Comparison of ENCODE assay signal across 8 mouse cellular contexts in the genomic region with DNA sequence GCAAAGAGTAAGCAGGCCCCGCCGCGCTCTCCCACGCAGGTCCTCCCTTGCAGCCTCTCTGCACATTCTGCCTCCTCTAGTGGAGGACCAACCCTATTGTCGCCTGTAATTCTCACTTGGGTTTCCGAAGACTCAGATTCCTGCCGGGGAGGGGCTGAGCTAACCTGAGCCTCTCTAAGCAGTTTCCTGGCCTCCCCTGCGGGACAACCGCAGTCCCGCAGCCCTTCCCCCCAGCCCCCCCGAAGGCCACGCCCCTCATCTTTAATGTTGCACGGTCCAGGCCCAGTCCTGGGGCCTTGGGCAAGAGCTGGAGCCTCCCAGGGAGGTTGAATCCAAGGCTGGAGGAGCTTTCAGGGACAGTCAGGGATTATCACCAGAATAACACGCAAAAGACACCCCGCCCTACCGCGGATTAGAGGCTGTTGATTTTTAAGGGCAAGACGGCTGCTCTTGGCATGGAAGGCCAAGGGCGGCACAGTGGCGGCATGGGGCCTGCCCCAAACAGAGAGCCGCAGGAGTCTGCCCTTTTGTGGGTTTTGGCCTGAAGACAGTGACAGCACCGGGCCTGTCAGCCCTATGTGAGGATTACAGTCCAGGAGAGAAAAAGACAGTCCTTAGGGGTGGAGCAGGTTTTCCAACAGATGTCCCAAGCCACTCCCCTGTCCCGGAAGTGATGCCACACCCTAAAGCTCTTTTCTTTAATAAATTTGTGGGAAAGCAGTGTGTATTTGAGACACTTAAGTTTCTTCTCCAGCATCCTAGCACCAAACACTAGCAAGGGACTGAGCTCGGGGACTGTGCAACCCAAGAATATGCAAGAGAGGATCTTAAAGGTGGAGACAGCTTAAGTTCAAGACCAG.
DNase-seq lines count a peak whose midpoint lies in the region; ATAC-seq lines count a peak whose summit lies in the region.

No protein-coding gene starts in this region.

- no peaks in the 10 kb centered on the region for H3K9me3 ChIP-seq in heart, embryonic 12.5 days (replicated peaks)
- H3K9me3 ChIP-seq in limb, embryonic 15.5 days: no peaks in the 10 kb centered on the region
- H3K9me3 ChIP-seq in neural tube, embryonic 11.5 days (ENCODE audit: control insufficient read depth, low read length): no peaks in the 10 kb centered on the region

- no peak overlapping the region for H3K4me3 ChIP-seq in heart, embryonic 12.5 days
- peak overlapping the region; percentile 21 for H3K4me3 ChIP-seq in limb, embryonic 15.5 days
- H3K4me3 ChIP-seq in neural tube, embryonic 11.5 days (ENCODE audit: low read depth, low read length): no peak overlapping the region

- 0 out of 2 replicates have a peak overlapping the region, but pooled peaks have one; percentile 15 for H3K9ac ChIP-seq in heart, embryonic 12.5 days
- no peak overlapping the region for H3K9ac ChIP-seq in limb, embryonic 15.5 days
- H3K9ac ChIP-seq in neural tube, embryonic 11.5 days (ENCODE audit: low read length): 0 out of 2 replicates have a peak overlapping the region, but pooled peaks have one; percentile 1

- peak; percentile 38 for DNase-seq in gastrocnemius, adult 18-20 months (ENCODE audit: low spot score)
- DNase-seq in gastrocnemius, postnatal 4 days (ENCODE audit: low spot score in 2 of 2): no peak
- peak; percentile 52 for DNase-seq in embryo, embryonic 9.5 days (ENCODE audit: extremely low spot score)
- peak; percentile 39 for DNase-seq in neural tube, embryonic 11.5 days (ENCODE audit: low spot score)
- peak; percentile 72 to 84 for DNase-seq in thymus, postnatal 36 days

- 26% methylated on average over 24 of the region's 24 CpGs for WGBS in heart, embryonic 12.5 days
- WGBS in limb, embryonic 15.5 days: 21% methylated on average over 23 of the region's 24 CpGs
- WGBS in neural tube, embryonic 11.5 days: 18% methylated on average over 24 of the region's 24 CpGs

- peak; percentile 46; the same call in 1 of the 2 replicates for ATAC-seq in heart, embryonic 12.5 days (ENCODE audit: insufficient number of reproducible peaks, low FRiP score)
- ATAC-seq in limb, embryonic 15.5 days (ENCODE audit: insufficient number of reproducible peaks, low FRiP score, low TSS enrichment, low read depth): peak; percentile 60
- ATAC-seq in neural tube, embryonic 11.5 days (ENCODE audit: insufficient read depth, low FRiP score, low TSS enrichment): no peak; the same call in 1 of the 2 replicates
- ATAC-seq in frontal cortex, adult (ENCODE audit: low TSS enrichment): no peak

- H3K27me3 ChIP-seq in heart, embryonic 12.5 days (replicated peaks): no peaks in the 10 kb centered on the region
- H3K27me3 ChIP-seq in limb, embryonic 15.5 days: no peaks in the 10 kb centered on the region
- H3K27me3 ChIP-seq in neural tube, embryonic 11.5 days (ENCODE audit: control insufficient read depth, insufficient read depth, low read length): no peaks in the 10 kb centered on the region

- peaks cover 66% of the 10 kb centered on the region for H3K4me1 ChIP-seq in heart, embryonic 12.5 days (replicated peaks)
- H3K4me1 ChIP-seq in limb, embryonic 15.5 days: peaks cover 22% of the 10 kb centered on the region
- no peaks in the 10 kb centered on the region for H3K4me1 ChIP-seq in neural tube, embryonic 11.5 days (ENCODE audit: control insufficient read depth, insufficient read depth, low read length)

- no peak overlapping the region for H3K27ac ChIP-seq in heart, embryonic 12.5 days (ENCODE audit: poor library complexity, severe bottlenecking)
- H3K27ac ChIP-seq in limb, embryonic 15.5 days: peak overlapping the region; percentile 54; the same call in 1 of the 2 replicates
- H3K27ac ChIP-seq in neural tube, embryonic 11.5 days (ENCODE audit: low read depth, low read length): no peak overlapping the region

- H3K4me2 ChIP-seq in heart, embryonic 12.5 days: peak overlapping the region; percentile 55
- peak overlapping the region; percentile 37 for H3K4me2 ChIP-seq in limb, embryonic 15.5 days
- peak overlapping the region; percentile 15; the same call in 1 of the 2 replicates for H3K4me2 ChIP-seq in neural tube, embryonic 11.5 days (ENCODE audit: low read depth)

- H3K36me3 ChIP-seq in heart, embryonic 12.5 days: no peaks in the 10 kb centered on the region
- no peaks in the 10 kb centered on the region for H3K36me3 ChIP-seq in limb, embryonic 15.5 days
- H3K36me3 ChIP-seq in neural tube, embryonic 11.5 days (ENCODE audit: control insufficient read depth, insufficient read depth, low read length): no peaks in the 10 kb centered on the region

Comparison
In these comparisons a context has a peak if more than half of its experiments do, and no peak if none do; other contexts are left out.
1. DNase-seq: peak in gastrocnemius, adult 18-20 months (single experiment), embryo, embryonic 9.5 days (single experiment), neural tube, embryonic 11.5 days (single experiment) and thymus, postnatal 36 days (2 of 2); none in gastrocnemius, postnatal 4 days (0 of 2).
2. ATAC-seq: peak in heart, embryonic 12.5 days (single experiment) and limb, embryonic 15.5 days (single experiment); none in neural tube, embryonic 11.5 days (single experiment) and frontal cortex, adult (single experiment).
3. Peak in every context shown above with its lines, with median percentiles within 50 percentile points of each other: H3K4me2 ChIP-seq.